Mouse (Mus musculus): ENCODE measurements around the gene Map7d1.

DNA sequence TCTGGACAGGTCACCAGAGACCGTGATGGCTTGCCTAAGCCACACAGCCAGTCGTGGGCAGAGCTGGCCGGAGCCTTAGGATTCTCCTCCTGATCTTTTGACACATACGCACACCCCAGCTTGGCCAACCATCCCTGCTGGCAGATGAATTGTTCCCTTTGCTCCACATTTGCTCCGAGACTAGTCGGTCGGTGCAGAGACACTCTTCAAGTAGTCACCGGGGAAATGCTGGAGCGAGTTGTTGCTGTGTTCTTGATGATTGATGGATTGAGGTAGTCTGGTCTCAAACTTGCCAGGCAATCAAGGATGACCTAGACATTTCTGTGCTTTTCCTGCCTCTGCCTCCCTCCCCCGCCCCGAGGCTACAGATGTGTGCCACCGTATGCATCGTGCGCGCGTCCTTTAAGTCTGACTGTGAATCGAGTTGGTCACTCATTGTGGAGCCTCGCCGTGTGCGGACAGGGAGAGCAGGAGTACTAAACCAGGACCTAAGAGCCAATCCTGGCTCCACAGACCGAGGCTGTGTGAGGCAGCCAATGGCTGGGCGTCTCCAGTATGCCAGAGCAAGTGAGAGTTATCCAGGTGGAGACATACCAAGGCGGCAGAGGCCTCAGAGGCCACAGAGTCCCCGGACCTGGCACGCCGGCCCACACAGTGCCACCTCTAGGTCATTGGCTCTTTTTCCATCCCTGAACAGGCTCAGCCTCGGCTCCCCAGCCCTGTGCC, 45.6 kb upstream of the Map7d1 start:
- TF ChIP-seq GATA1 (IDR thresholded peaks at IDR 0.05; ENCODE audit: borderline replicate concordance, low read length): no peak
- TF ChIP-seq FLI1 (IDR thresholded peaks at IDR 0.05; ENCODE audit: low read length): no peak
